Mouse (Mus musculus) cerebellum, adult 2 months (tissue): Measurements from ENCODE around the gene Slc6a13. TPM values are rescaled to one million over a fixed set of nuclear protein-coding genes. Genes with fewer than 3 reads are reported as not detected.

Experiments
- DNase-seq, 2 experiments: peaks; one replicate each; pipeline ENCODE4 v3.0.0; 2021
- H3K27ac ChIP-seq: fragments of 200-500 bp; 2 replicates; pipeline ENCODE4 v1.5.1; 2012; ENCODE audit warnings: low read length, control low read depth, inconsistent platforms; ENCODE audit not compliant: insufficient read depth
- H3K27me3 ChIP-seq: fragments of 200-500 bp; 2 replicates; pipeline ENCODE4 v1.6.1; 2012; ENCODE audit warnings: inconsistent platforms, mild to moderate bottlenecking, low read length, moderate library complexity; ENCODE audit not compliant: control insufficient read depth, insufficient read depth
- H3K4me1 ChIP-seq: fragments of 200-500 bp; 2 replicates; pipeline ENCODE4 v1.6.1; 2011; ENCODE audit warnings: low read length; ENCODE audit not compliant: control insufficient read depth, insufficient read depth
- H3K4me3 ChIP-seq: fragments of 200-500 bp; replicated peaks from 2 replicates; pipeline ENCODE3; 2011; ENCODE audit warnings: mild to moderate bottlenecking, low read depth, low read length, control low read depth; ENCODE audit not compliant: insufficient read depth
- CTCF ChIP-seq: fragments of 200-500 bp; IDR thresholded peaks from 2 replicates; pipeline ENCODE4 v1.5.1; 2011; ENCODE audit warnings: low read depth, mild to moderate bottlenecking, control low read depth, low read length, moderate library complexity, borderline replicate concordance; ENCODE audit not compliant: insufficient read depth
- POLR2A ChIP-seq: fragments of 200-500 bp; IDR thresholded peaks from 2 replicates; pipeline ENCODE4 v1.6.1; 2011; ENCODE audit warnings: low read length, control low read depth, borderline replicate concordance; ENCODE audit not compliant: insufficient read depth
- WGBS: fragments of 180-500 bp; shearing (Covaris S2); methylation state at CpG from one replicate; pipeline ENCODE4 v1.1.7; 2018; 5-methylcytosine and 5-hydroxymethylcytosine counted together
- polyA plus RNA-seq: library from polyadenylated mRNA; depleted of rRNA; stranded (reverse); fragments of >200 nt; gene quantifications from 2 replicates; pipeline ENCODE4 v1.2.3, GENCODE M21; 2012

Slc6a13 gene
- polyA plus RNA-seq, 1 experiment = 6.2 TPM

DNA sequence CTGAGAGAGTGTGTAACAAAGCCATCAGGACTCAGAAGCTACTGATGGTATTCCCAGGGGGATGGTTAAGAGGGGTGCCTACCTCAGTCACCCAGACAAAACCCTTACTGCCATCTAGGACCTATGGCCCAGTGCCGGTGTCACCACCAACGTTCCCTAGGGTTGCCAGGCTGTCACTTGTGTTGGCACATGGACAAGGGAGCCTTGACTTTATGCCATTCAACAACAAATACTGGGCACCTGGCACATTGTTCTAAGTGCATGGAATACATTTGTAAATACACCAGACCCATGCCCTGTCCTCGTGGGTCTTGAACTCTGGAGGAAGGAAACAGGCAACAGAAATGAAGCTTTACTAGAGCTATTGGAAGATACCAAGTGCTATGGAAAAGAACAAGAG is 5.5 kb downstream of the Slc6a13 start:
- 73% methylated on average over 3 of the region's 3 CpGs for WGBS
- Histone ChIP-seq H3K4me1 (no peaks in the 10 kb centered on the region), H3K4me3 (no peak overlapping the region), H3K27ac (no peak overlapping the region), H3K27me3 (no peaks in the 10 kb centered on the region)
- TF ChIP-seq POLR2A (no peak), CTCF (no peak)
- no peak for DNase-seq

GRCm38 (mm10) chr6:121310984-121311383 is 11.0 kb downstream of the Slc6a13 start:
- Histone ChIP-seq H3K4me3 (no peak overlapping the region), H3K27ac (no peak overlapping the region), H3K4me1 (no peaks in the 10 kb centered on the region), H3K27me3 (no peaks in the 10 kb centered on the region; the same call in 1 of the 2 replicates)
- TF ChIP-seq POLR2A = no peak
- TF ChIP-seq CTCF = no peak
- WGBS = 90% methylated on average over 6 of the region's 6 CpGs
- DNase-seq = no peak

DNA sequence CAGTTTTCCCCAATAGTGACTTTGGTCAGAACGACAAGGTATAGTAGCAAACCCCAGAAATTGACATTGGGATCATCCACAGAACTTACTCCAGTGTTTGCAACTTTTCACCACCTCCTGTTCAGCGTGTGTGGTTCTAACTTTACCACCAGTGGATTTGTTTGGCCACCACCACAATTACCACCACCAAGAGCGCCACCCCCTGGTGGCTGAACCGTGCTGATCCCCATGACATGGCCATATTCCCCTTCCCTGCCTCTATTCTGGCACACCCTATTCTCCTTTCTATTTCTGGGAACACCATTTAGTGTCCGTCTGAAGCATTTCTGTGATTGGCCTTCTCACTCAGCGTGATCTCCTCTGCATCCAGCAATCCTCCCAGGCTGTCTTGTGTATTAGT is 19.1 kb downstream of the Slc6a13 start:
- WGBS = 60% methylated on average over 6 of the region's 6 CpGs
- TF ChIP-seq CTCF (no peak), POLR2A (no peak)

DNA sequence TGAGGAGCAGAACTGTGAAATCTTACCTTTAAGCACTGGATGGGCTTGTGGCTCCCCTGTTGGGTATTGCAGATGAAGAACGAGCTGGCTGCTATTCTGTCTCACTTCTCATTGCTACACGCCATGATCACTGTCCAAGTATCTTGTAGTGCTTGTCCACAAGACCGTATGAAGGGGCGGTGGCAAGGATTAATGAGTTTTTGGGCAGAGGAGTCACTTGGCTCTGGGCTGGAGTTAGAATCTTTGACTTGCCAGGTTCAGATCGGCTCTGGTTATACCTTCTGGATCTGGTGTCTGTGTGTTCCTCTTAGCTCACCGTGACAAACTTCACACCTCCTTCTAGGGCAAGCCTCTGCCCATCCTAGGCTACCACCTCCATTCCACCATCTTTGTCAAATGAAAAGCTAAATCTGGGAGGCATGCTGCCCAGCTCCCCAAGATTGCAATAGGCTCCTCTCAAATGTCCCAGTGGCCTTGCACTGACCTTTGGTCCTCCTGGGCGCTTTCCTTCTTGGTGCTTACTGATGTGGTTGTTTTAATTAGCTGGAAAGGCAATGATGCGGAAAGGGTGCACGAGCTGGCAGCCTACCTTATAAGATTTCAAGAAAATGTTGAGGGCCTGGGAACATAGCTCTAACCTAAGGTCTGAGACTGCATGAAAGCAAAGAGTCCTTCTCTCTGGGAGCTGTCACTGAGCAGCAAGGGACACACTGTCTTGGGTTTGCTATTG is 22.5 kb downstream of the Slc6a13 start:
- Histone ChIP-seq H3K27ac (no peak overlapping the region), H3K27me3 (peaks cover 2% of the 10 kb centered on the region; the same call in 1 of the 2 replicates), H3K4me3 (no peak overlapping the region), H3K4me1 (peaks cover 13% of the 10 kb centered on the region)
- WGBS = 39% methylated on average over 9 of the region's 9 CpGs
- DNase-seq = no peak
- no peak for TF ChIP-seq POLR2A
- TF ChIP-seq CTCF = no peak

More for the DNA sequence above, 19.1 kb downstream of the Slc6a13 start:
- Histone ChIP-seq H3K4me3 (no peak overlapping the region), H3K27ac (no peak overlapping the region), H3K4me1 (no peaks in the 10 kb centered on the region), H3K27me3 (no peaks in the 10 kb centered on the region; the same call in 1 of the 2 replicates)
- DNase-seq = no peak

GRCm38 (mm10) chr6:121325298-121325697 is 25.3 kb downstream of the Slc6a13 start:
- TF ChIP-seq POLR2A = no peak
- TF ChIP-seq CTCF = no peak
- no peak for DNase-seq
- Histone ChIP-seq H3K4me3 (no peak overlapping the region), H3K4me1 (peaks cover 18% of the 10 kb centered on the region), H3K27me3 (peaks cover 2% of the 10 kb centered on the region; the same call in 1 of the 2 replicates), H3K27ac (no peak overlapping the region)
- 47% methylated on average over 3 of the region's 3 CpGs for WGBS

- 40% methylated on average over 9 of the region's 9 CpGs for WGBS
- Histone ChIP-seq H3K27ac (no peak overlapping the region), H3K27me3 (peaks cover 2% of the 10 kb centered on the region; the same call in 1 of the 2 replicates), H3K4me1 (peaks cover 18% of the 10 kb centered on the region), H3K4me3 (no peak overlapping the region)
- DNase-seq = no peak
- TF ChIP-seq CTCF = no peak
- TF ChIP-seq POLR2A = no peak
Observed at GRCm38 (mm10) chr6:121325740-121326139, 25.7 kb downstream of the Slc6a13 start.

GRCm38 (mm10) chr6:121326486-121327069 is 26.6 kb downstream of the Slc6a13 start:
- 12% methylated on average over 10 of the region's 10 CpGs for WGBS
- Histone ChIP-seq H3K4me1 (peaks cover 18% of the 10 kb centered on the region), H3K27ac (no peak overlapping the region), H3K27me3 (peaks cover 3% of the 10 kb centered on the region; the same call in 1 of the 2 replicates), H3K4me3 (no peak overlapping the region)
- no peak for DNase-seq
- TF ChIP-seq CTCF (no peak), POLR2A (no peak)
